Mouse (Mus musculus) stomach, embryonic 15.5 days (tissue): Measurements from ENCODE around the gene Tet3. TPM values are rescaled to one million over a fixed set of nuclear protein-coding genes. Genes with fewer than 3 reads are reported as not detected.
A peak's percentile ranks its signal among the peaks of the same experiment; 100 is the strongest.

Experiments used
- ATAC-seq: fragments of 200-750 bp; cut with Nextera tagmentation; 2 replicates; pipeline ENCODE4 v1.8.0; 2017; ENCODE audit warnings: low read depth, moderate number of reproducible peaks, moderate TSS enrichment; ENCODE audit not compliant: insufficient read depth, low FRiP score
- H3K27ac ChIP-seq: fragments of 300-500 bp; sonication (generic); 2 replicates; pipeline ENCODE4 v1.5.1; 2015; ENCODE audit warnings: mild to moderate bottlenecking, inconsistent platforms
- H3K27me3 ChIP-seq: fragments of 300-500 bp; sonication (generic); replicated peaks from 2 replicates; pipeline ENCODE4 v1.6.1; 2015; ENCODE audit warnings: inconsistent platforms
- H3K36me3 ChIP-seq: fragments of 300-500 bp; sonication (generic); 2 replicates; pipeline ENCODE4 v1.6.1; 2015; ENCODE audit warnings: inconsistent platforms
- H3K4me1 ChIP-seq: fragments of 300-500 bp; sonication (generic); 2 replicates; pipeline ENCODE4 v1.6.1; 2015; ENCODE audit warnings: inconsistent platforms
- H3K4me2 ChIP-seq: fragments of 300-500 bp; sonication (generic); 2 replicates; pipeline ENCODE4 v1.6.1; 2015; ENCODE audit warnings: mild to moderate bottlenecking, inconsistent platforms
- H3K4me3 ChIP-seq: fragments of 300-500 bp; sonication (generic); replicated peaks from 2 replicates; pipeline ENCODE4 v1.5.1; 2015; ENCODE audit warnings: inconsistent platforms
- H3K9ac ChIP-seq: fragments of 300-500 bp; sonication (generic); 2 replicates; pipeline ENCODE4 v1.6.1; 2015; ENCODE audit warnings: inconsistent platforms
- H3K9me3 ChIP-seq: fragments of 300-500 bp; sonication (generic); 2 replicates; pipeline ENCODE4 v1.6.1; 2016; ENCODE audit warnings: inconsistent platforms
- WGBS: fragments of 180-500 bp; shearing (Covaris S2); methylation state at CpG from one replicate; pipeline ENCODE4 v1.1.7; 2015; 5-methylcytosine and 5-hydroxymethylcytosine counted together
- polyA plus RNA-seq: library from polyadenylated mRNA; unstranded; fragments of >200 nt; fragmentation: Nextera tagmentation; extraction: Ambion mirVana; gene quantifications from 2 replicates; pipeline ENCODE4 v1.2.1, GENCODE M21; 2015

Tet3 gene
- polyA plus RNA-seq, 1 experiment from 2014 or later, result 39.6 TPM

DNA sequence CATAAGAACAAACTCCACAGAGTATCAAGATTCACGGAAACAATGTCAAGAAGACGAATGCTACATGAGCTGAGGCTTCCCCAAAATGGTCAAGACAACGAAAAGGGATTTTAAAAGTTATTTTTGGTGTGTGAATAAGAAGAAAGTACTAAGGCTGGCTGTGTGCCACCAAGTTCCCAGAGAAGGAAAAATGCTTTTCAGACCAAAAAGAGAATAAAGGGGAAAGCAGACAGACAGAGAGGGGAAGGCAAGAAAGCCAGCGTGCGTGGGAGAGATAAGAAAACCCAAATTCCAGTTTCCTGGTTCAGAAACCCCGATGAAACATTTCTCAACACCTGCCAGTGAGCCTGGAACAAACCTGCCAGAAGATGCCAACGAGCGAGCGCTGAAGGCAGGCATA is 50.4 kb downstream of the Tet3 start:
- no peak overlapping the region for H3K9ac ChIP-seq
- peaks cover 14% of the 10 kb centered on the region for H3K36me3 ChIP-seq
- H3K4me2 ChIP-seq, result no peak overlapping the region
- no peaks in the 10 kb centered on the region for H3K27me3 ChIP-seq
- no peaks in the 10 kb centered on the region for H3K9me3 ChIP-seq
- peak overlapping the region; percentile 67 for H3K27ac ChIP-seq
- no peak for ATAC-seq
- H3K4me1 ChIP-seq, result peaks cover 35% of the 10 kb centered on the region
- whole genome bisulfite sequencing, result 59% methylated on average over 9 of the region's 9 CpGs
- H3K4me3 ChIP-seq, result no peak overlapping the region

DNA sequence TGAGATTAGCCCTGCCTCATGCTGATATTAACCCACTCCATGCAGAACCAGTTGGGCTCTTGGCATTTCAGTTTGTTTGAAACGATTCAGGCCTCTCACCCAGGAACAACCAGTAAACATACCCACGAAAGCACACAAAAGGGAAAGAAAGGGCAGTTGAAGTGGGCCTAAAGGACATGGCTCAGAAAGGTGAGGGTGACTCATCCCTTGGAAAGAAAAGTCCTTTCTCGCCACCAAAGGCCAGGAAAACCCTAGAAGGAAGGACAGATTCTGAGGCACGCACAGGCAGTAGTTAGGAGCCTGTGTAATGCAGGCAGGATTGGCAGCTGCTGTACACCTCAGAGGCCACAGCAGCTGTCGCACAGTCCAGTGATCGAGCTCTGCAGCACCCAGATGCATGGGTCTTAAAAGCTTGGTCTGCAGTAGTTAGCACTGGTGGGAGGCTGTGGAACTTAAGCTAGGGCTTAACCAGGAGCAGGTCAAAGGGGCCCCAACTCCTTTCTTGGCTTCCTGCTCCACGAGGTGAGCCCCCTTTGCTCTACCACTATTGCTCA is 53.3 kb downstream of the Tet3 start:
- H3K4me2 ChIP-seq, result no peak overlapping the region
- peaks cover 10% of the 10 kb centered on the region for H3K4me1 ChIP-seq
- no peak overlapping the region for H3K27ac ChIP-seq
- ATAC-seq, result no peak
- H3K4me3 ChIP-seq, result no peak overlapping the region
- H3K9ac ChIP-seq, result no peak overlapping the region
- peaks cover 36% of the 10 kb centered on the region for H3K36me3 ChIP-seq
- no peaks in the 10 kb centered on the region for H3K27me3 ChIP-seq
- H3K9me3 ChIP-seq, result no peaks in the 10 kb centered on the region
- 73% methylated on average over 7 of the region's 7 CpGs for WGBS

DNA sequence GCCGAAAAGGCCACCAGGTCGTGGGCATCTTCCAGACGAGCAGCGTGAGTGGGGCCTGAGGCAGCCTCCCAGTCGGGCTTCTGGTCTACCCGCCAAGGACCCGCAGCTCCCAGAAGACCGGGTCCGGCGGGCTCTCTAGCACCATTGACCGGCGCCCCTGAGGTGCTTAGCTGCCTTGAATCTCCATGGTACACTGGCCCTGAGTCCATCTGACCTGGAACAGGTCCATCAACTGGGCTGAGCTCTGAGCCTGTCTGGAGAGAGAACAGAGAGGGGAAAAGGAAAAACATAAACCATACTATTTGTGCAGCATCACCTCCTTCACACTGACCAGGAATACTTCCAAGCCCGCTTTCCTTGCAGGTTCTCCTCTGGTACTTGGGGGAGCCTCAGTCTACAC is 54.3 kb downstream of the Tet3 start:
- WGBS, result 93% methylated on average over 13 of the region's 13 CpGs
- Histone ChIP-seq H3K4me3 (no peak overlapping the region), H3K36me3 (peaks cover 41% of the 10 kb centered on the region), H3K4me1 (0 out of 2 replicates have a peak, but pooled peaks cover 6% of the 10 kb centered on the region), H3K27me3 (no peaks in the 10 kb centered on the region), H3K27ac (no peak overlapping the region), H3K9ac (no peak overlapping the region), H3K4me2 (no peak overlapping the region), H3K9me3 (no peaks in the 10 kb centered on the region)
- no peak for ATAC-seq

DNA sequence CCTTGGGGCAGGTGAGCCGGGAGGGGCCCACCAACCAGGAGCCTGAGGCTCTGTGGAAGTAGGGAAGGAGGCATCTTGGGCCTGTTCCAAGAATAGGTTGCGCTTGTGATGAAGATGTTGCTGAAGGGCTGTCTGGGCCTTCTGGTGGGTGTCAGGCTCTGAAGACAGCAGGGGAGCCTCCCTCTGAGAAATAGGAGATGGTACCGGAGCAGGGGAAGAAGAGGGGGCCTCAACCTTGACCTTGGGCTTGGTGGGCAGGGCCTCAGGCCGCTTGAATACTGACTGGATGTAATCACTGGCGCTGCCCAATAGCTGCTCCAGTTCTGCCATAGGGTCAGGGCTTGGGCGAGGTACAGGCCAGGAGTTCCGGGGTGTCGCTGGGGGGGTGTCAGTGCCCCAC is 55.4 kb downstream of the Tet3 start:
- no peaks in the 10 kb centered on the region for H3K27me3 ChIP-seq
- no peak overlapping the region for H3K9ac ChIP-seq
- H3K27ac ChIP-seq, result no peak overlapping the region
- H3K36me3 ChIP-seq, result peaks cover 41% of the 10 kb centered on the region
- no peaks in the 10 kb centered on the region for H3K9me3 ChIP-seq
- no peak overlapping the region for H3K4me2 ChIP-seq
- 0 out of 2 replicates have a peak, but pooled peaks cover 6% of the 10 kb centered on the region for H3K4me1 ChIP-seq
- no peak overlapping the region for H3K4me3 ChIP-seq
- 92% methylated on average over 8 of the region's 8 CpGs for WGBS
- no peak for ATAC-seq

DNA sequence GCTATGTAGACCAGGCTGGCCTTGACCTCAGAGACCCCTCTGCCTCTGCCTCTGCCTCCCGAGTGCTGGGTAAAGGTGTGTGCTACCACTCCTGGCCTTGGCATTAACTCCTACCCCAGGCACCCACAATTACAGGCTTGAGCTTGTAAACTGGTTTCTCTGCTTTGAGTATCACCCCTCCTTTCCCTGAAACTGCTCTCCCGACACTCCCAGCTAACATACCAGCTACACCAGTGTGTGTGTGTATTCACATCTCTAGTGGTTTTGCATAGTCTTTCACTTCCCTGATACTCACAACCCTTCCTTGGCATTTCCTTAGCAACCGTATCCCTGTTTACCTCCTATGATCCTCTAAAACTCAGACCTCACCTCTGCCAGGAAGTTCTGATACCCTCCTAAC is 59.1 kb downstream of the Tet3 start:
- peaks cover 62% of the 10 kb centered on the region for H3K36me3 ChIP-seq
- no peak overlapping the region for H3K4me3 ChIP-seq
- no peaks in the 10 kb centered on the region for H3K27me3 ChIP-seq
- ATAC-seq, result no peak
- no peaks in the 10 kb centered on the region for H3K4me1 ChIP-seq
- no peaks in the 10 kb centered on the region for H3K9me3 ChIP-seq
- 62% methylated on average over 3 of the region's 3 CpGs for WGBS
- no peak overlapping the region for H3K4me2 ChIP-seq
- H3K9ac ChIP-seq, result no peak overlapping the region
- H3K27ac ChIP-seq, result peak overlapping the region; percentile 9; the same call in 1 of the 2 replicates

DNA sequence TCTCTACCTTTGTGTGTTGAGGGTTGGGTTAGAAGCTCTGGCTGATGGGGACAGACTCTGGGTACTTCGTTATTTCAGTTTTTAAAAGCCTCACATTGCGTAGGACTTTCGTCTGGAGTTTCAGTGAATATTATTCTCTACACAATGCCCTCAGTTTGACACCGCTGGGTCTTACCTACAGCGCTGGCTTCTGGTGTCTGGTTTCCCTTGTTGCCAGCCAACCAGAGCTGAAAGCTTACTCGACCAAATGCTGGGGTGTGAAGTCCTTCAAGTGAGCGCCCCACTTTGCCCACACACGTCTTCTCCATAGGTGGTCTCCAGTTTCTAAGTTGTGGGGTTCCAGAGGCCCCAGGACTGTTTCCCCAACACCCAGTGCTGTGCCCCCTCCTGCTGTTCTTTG is 61.2 kb downstream of the Tet3 start:
- H3K9me3 ChIP-seq, result no peaks in the 10 kb centered on the region
- no peak for ATAC-seq
- H3K4me2 ChIP-seq, result no peak overlapping the region
- H3K9ac ChIP-seq, result no peak overlapping the region
- H3K4me1 ChIP-seq, result no peaks in the 10 kb centered on the region
- no peak overlapping the region for H3K27ac ChIP-seq
- no peak overlapping the region for H3K4me3 ChIP-seq
- H3K36me3 ChIP-seq, result peaks cover 41% of the 10 kb centered on the region
- 72% methylated on average over 8 of the region's 8 CpGs for WGBS
- no peaks in the 10 kb centered on the region for H3K27me3 ChIP-seq

DNA sequence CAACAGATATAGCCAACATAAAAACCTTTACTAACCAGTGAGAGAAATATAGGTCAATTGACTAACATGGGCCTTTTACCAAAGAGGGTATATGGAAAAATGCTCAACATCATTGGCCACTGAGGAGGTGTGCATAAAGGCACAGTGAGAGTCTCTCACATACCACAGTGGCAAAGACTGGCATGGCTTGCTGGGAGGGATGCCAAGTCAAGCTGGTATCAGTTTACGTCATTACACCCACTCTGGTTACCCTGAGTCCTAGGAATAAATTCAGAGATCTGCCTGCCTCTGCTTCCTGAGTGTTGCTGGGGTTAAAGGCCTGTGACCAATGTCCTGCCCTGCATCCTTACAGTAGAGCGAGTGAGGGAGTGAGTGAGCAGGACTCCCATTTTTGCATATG is 62.2 kb downstream of the Tet3 start:
- Histone ChIP-seq H3K4me3 (no peak overlapping the region), H3K27ac (no peak overlapping the region), H3K4me2 (no peak overlapping the region), H3K36me3 (peaks cover 31% of the 10 kb centered on the region), H3K4me1 (no peaks in the 10 kb centered on the region), H3K9ac (no peak overlapping the region), H3K27me3 (no peaks in the 10 kb centered on the region), H3K9me3 (no peaks in the 10 kb centered on the region)
- ATAC-seq, result no peak
- 96% methylated on average over 2 of the region's 2 CpGs for WGBS

DNA sequence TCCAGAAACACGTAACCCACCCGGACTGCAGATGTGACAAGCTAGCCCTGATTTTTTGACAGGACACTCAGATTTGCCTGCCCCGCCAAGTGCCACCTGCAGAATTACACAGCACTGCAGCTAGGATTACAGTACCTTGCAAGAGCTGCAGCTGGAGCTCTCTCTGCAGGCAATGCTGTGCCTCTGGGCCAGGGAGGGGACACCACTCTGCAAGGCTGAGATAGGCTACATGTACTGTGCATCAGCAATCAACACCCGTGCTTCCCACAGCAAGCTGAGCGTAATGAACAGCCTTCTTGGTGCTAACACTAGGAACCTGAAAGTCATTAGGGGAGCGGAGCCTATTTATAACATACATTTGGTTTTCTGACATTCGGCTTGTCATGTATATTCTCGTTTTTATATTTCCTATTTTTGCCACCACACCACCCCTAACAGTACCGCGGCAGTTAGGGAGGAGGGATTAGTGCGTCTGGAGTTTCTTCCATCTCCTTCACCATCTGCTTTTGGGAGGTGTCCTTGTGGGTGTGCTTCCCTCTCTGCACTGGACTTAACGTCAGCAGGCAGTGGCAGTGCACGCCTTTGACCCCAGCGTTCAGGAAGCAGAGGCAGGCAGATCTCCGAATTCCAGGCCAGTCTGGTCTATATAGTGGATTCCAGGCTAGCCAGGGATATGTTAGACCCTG is 63.2 kb downstream of the Tet3 start:
- Histone ChIP-seq H3K36me3 (peaks cover 28% of the 10 kb centered on the region), H3K27me3 (no peaks in the 10 kb centered on the region), H3K4me3 (no peak overlapping the region), H3K9me3 (no peaks in the 10 kb centered on the region), H3K27ac (no peak overlapping the region), H3K4me1 (no peaks in the 10 kb centered on the region), H3K4me2 (no peak overlapping the region), H3K9ac (no peak overlapping the region)
- WGBS, result 91% methylated on average over 15 of the region's 15 CpGs
- ATAC-seq, result peak; percentile 63; the same call in 1 of the 2 replicates

DNA sequence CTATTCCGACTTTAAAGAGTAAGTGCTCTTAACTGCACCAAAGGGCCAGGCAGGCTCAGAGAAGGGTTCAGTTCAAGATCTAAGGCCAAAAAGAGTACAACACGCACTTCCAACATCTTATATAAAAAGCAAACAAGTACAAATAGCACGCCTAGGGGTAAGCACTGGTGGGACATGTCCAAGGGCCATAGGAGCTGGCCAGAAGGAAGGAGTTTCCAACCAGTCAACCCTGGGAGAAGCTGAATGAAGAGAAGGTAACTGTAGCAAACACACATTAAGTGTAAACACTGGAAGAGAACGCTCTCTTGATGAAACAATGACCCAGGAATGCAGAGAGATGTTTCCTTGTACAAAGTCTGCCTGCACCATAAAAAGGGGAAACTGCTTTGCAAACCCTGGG is 64.8 kb downstream of the Tet3 start:
- WGBS, result 81% methylated on average over 4 of the region's 4 CpGs
- ATAC-seq, result no peak
- H3K27ac ChIP-seq, result no peak overlapping the region

DNA sequence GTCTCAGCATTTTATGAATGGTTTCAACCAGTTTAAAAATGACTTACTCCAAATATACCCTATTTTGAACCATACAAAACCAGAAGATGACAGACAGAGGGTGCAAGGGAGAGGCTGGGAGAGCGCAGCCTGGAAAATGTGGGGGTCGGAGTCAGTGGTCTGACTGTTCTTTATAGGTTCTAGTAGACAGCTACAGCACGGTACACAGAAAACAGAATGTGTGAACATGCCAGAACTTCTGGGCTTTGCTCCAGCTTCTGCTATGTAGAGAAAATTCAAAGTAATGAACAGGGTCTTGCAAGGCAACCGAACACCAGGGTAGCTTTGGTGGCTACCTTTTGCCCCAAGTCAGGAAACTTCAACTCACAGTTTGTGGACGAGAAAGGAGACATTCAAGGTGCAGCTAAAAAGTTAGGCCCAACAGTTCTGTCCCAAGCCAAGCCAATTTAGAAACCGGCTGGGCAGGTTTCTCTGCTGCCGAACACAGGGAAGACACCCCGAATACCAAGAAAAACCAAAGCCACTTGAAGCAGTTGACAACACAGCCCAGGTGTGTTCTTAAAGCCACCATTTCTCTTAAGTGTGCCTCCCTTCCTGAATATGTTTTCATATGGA is 66.6 kb downstream of the Tet3 start:
- no peak overlapping the region for H3K4me2 ChIP-seq
- H3K27me3 ChIP-seq, result no peaks in the 10 kb centered on the region
- H3K9ac ChIP-seq, result no peak overlapping the region
- ATAC-seq, result no peak
- peaks cover 15% of the 10 kb centered on the region for H3K36me3 ChIP-seq
- 66% methylated on average over 8 of the region's 8 CpGs for WGBS
- H3K27ac ChIP-seq, result peak overlapping the region; percentile 52; the same call in 1 of the 2 replicates
- H3K4me3 ChIP-seq, result no peak overlapping the region
- H3K4me1 ChIP-seq, result no peaks in the 10 kb centered on the region
- H3K9me3 ChIP-seq, result no peaks in the 10 kb centered on the region

More for the DNA sequence above, 64.8 kb downstream of the Tet3 start:
- Histone ChIP-seq H3K27me3 (no peaks in the 10 kb centered on the region), H3K9me3 (no peaks in the 10 kb centered on the region), H3K4me3 (no peak overlapping the region), H3K36me3 (peaks cover 23% of the 10 kb centered on the region), H3K9ac (no peak overlapping the region), H3K4me1 (no peaks in the 10 kb centered on the region), H3K4me2 (no peak overlapping the region)

DNA sequence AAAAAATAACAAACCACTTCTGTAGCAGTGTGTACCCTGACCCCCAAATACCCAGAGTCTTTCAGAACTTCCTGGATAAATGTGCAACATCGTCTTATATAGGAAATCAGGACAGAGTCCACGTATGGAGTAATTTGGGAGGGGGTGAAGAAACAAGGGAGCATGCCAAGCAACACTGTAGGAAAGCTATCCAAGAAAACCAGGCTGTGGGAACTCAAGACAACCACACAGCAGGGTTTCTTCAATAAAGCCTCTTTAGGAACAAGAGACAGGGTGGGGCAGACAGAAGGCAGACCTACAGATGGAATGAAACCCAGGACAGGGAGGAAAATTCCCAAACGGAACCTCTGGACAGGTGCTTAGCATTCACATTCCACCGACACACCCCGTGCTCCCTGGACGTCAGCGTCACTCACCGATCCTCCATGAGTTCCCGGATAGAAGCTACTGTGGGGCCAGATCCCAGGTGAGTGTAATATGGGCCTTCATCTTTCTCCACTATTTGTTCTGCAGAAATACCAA is 73.3 kb downstream of the Tet3 start:
- Histone ChIP-seq H3K4me3 (no peak overlapping the region), H3K9me3 (no peaks in the 10 kb centered on the region), H3K36me3 (peaks cover 15% of the 10 kb centered on the region; the same call in 1 of the 2 replicates), H3K9ac (no peak overlapping the region), H3K4me2 (no peak overlapping the region), H3K27ac (no peak overlapping the region), H3K27me3 (no peaks in the 10 kb centered on the region), H3K4me1 (no peaks in the 10 kb centered on the region)
- ATAC-seq, result no peak
- WGBS, result 87% methylated on average over 9 of the region's 9 CpGs
